Mouse (Mus musculus) heart, postnatal 14 days (tissue): Measurements from ENCODE around the gene Cpxm1. TPM values are rescaled to one million over a fixed set of nuclear protein-coding genes. Genes with fewer than 3 reads are reported as not detected.

Source experiments
- DNase-seq, 2 experiments: peaks; one replicate each; pipeline ENCODE4 v3.0.0; 2021 to 2022
- intact Hi-C: fragments of 180-260 bp; cut with DNase I; formaldehyde crosslinking; loops from one replicate; pipeline ENCODE4 v1.15.1; 2025
- long read RNA-seq, 2 experiments: library from polyadenylated mRNA; stranded (forward); transcript quantifications; one replicate each; pipeline ENCODE4 v2.0.0; 2021
- total RNA-seq, 2 experiments: library from RNA; stranded (reverse); gene quantifications; 2 replicates each; pipeline ENCODE4 v1.2.3; 2021

The Cpxm1 gene
- total RNA-seq, result 10 to 100 TPM in 1 of 2 experiments, 1 to 10 TPM in 1; 9.5 to 10.4 TPM
- long read RNA-seq, experiment 1, transcript Cpxm1-201 (14 exons, 2,366 nt), result major isoform, 18 of 19 reads
- long read RNA-seq, experiment 1, partial matches to known transcripts, result 1 of 19 reads
- long read RNA-seq, experiment 1, other reads (novel, unspliced or antisense), result 0 of 19 reads
- long read RNA-seq, experiment 2, transcript Cpxm1-201 (14 exons, 2,366 nt), result major isoform, 23 of 23 reads
- long read RNA-seq, experiment 2, partial matches to known transcripts, result 0 of 23 reads
- long read RNA-seq, experiment 2, other reads (novel, unspliced or antisense), result 0 of 23 reads

GRCm38 (mm10) chr2:130397186-130397985 is at the start of gene Cpxm1:
TSS of gene Cpxm1 (minus strand) at chr2:130397574.
- DNase-seq, result peak; percentile 36 to 53
- intact Hi-C loops, result no loop called here

- intact Hi-C loops, result no loop called here
- no peak for DNase-seq
Measured at GRCm38 (mm10) chr2:130442162-130442561, 44.8 kb upstream of the Cpxm1 start.

- DNase-seq, result no peak
- intact Hi-C loops, result no loop called here
Measured at GRCm38 (mm10) chr2:130439840-130440480, 42.6 kb upstream of the Cpxm1 start.

- intact Hi-C loops, result no loop called here
- peak in 1 of 2 experiments; percentile 15 for DNase-seq
Measured at GRCm38 (mm10) chr2:130438861-130439260, 41.5 kb upstream of the Cpxm1 start.

DNA sequence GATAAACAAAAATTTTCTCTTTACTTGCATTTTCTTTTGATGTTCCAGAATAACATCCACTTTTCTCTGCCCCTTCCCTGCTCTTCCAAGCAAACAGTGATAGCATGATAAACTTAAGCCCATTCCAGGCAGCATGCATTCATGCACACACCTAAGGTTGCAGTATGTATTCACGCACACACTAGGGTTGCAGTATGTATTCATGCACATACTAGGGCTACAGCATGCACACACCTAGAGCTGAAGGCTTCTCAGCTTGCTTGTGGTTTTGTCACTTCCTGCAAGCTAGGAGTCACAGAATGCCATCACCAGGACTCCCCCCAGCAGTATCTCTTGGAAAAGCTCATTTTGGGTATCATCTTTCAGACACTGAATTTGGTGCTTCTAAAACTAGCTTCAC is 39.4 kb upstream of the Cpxm1 start:
- intact Hi-C loops, result no loop called here
- no peak for DNase-seq

DNA sequence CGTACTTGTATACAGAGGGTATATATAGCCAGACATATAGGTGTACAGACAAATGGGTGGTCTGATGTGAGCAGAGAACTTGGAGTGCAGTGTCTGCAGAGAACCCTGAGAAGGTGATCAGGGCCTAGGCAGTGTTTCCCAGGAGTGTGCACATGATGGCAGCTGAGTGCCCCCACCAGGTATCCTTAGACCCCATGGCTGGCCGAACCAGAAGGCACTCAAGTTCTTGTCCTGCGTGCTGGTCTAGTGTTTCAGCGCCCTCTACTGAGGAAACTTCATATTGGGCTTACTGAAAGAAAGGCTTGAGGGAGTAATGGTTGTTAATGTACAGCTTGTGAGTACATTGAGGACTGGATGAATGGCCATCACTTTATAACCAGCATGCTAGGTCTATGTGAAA is 35.8 kb upstream of the Cpxm1 start:
- peak in 1 of 2 experiments; percentile 64 for DNase-seq
- intact Hi-C loops, result loop anchor here (5.0 kb wide), 1 partner anchor 89 kb away; no protein-coding TSS in a partner anchor

DNA sequence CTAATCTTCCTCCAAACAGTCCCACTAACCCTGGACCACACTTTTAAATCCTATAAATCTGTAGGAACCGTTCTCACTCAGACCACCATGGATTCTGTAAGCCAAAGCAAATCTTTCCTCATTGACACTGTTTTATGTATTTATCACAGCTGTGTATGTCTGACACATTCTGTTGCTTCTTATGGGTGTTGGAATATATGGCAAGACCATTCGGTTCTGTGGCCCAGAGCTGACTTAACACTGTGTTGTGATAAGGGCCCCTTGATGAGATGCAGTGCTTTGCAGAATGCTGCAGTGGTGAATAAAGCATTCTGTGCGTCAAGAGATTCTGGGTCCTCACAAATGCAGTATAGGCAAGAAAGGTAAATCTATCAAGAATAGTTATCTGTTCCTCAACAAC is 34.8 kb upstream of the Cpxm1 start:
- intact Hi-C loops, result loop anchor here (5.0 kb wide), 1 partner anchor 90 kb away; no protein-coding TSS in a partner anchor

DNA sequence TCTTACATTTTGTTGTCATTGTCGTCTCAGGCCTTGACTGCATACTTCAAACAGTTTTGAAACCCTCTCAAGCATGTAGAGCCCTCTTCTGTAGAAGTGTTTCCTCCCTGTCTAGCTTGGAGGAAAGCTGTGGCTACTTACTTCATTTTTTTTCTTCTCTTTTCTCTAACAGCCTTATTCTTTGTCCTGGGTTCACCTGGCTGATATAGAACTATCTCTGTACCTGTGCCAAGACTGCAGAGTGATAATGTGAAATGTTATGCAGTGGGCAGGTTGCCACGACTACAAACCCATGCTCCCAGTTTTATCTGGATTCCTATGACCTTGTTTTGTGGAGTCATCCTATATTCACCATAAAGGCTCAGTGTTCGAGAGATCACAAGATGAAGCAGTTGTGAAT is 33.1 kb upstream of the Cpxm1 start:
- no peak for DNase-seq
- intact Hi-C loops, result loop anchor here (5.0 kb wide), 1 partner anchor 92 kb away; no protein-coding TSS in a partner anchor

More for the DNA sequence above, 34.8 kb upstream of the Cpxm1 start:
- no peak for DNase-seq

GRCm38 (mm10) chr2:130429851-130430250 is 32.5 kb upstream of the Cpxm1 start:
- intact Hi-C loops, result loop anchor here (5.0 kb wide), 1 partner anchor 92 kb away; no protein-coding TSS in a partner anchor

DNA sequence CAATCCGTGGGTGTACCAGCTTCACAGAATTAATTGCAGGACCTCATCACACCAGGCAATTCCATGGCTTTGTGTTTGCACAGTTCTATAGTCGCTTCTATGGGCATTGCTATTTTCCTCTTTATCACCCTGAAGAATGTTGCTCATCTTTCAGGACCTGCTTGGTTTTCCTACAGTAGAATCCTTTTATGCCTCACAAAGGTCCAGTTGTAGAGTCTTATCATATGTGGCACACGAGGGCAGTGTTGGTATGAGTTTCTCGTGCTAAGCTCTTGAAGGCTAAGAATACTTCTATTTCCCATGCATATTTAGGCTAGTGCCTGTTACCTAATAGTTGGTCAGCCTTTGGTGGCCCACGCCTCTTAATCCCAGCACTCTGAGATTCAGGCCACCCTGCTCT is 27.7 kb upstream of the Cpxm1 start:
- intact Hi-C loops, result no loop called here
- no peak for DNase-seq

More at GRCm38 (mm10) chr2:130429851-130430250, 32.5 kb upstream of the Cpxm1 start:
- no peak for DNase-seq

- peak; percentile 92 to 96 for DNase-seq
- intact Hi-C loops, result no loop called here
Measured at GRCm38 (mm10) chr2:130424126-130424853, 26.9 kb upstream of the Cpxm1 start, which contains the start of the genes Vps16 and Pced1a. TSS of gene Vps16 (plus strand) at chr2:130424339. TSS of gene Pced1a (minus strand) at chr2:130424701.

GRCm38 (mm10) chr2:130423397-130424125 is 26.2 kb upstream of the Cpxm1 start:
- DNase-seq, result peak; percentile 82 to 83
- intact Hi-C loops, result no loop called here

DNA sequence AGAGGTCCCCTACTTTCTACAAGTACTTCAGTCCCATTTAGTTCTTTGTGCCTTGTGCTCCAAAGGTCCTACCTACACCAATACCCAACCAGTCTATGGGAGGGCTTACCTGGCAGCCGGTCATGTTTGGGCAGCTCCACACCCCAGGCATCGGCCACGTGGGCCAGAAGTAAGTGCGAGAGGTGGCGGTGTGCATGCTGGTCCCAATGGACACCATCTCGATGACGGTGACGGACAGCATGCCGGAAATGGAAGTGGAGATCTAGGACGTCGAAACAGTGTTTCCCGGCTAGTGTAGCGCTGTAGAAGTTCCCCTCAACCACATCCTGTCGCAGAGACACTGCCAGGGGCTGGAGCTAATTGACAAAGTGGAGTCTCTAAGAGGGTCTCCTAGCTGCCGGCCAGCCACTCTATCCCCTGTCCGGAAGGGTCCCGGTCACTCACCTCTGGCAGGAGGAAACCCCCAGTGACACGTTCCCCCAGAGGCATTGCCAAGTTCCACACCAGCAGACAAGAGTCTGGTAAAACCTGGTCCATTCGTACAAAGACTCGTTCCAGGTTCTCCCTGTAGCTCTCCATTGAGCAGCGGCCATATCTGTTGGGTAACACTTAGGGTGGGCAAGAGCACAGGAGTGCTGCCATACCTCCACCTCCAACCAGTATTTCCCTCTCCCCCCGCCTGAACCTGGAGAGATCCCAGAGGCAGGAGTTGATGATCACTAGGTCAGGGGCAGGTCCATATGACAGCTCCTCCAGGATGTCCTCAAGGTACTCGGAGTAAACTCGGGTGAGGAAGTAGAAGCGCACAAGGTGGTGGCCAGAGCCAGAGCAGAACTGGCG is 24.6 kb upstream of the Cpxm1 start:
- no peak for DNase-seq
- intact Hi-C loops, result no loop called here

GRCm38 (mm10) chr2:130414094-130414856 is 16.9 kb upstream of the Cpxm1 start:
- DNase-seq, result no peak
- intact Hi-C loops, result no loop called here

GRCm38 (mm10) chr2:130412775-130413174 is 15.4 kb upstream of the Cpxm1 start:
- intact Hi-C loops, result no loop called here
- DNase-seq, result no peak

- peak; percentile 89 to 92 for DNase-seq
- intact Hi-C loops, result loop anchor here (1.0 kb wide), 1 partner anchor 121 kb away; no protein-coding TSS in a partner anchor
Measured at GRCm38 (mm10) chr2:130411558-130412495, 14.5 kb upstream of the Cpxm1 start.

GRCm38 (mm10) chr2:130408194-130408593 is 10.8 kb upstream of the Cpxm1 start:
- intact Hi-C loops, result no loop called here
- DNase-seq, result no peak
